Mouse (Mus musculus): Measurements from ENCODE around the gene Mn1. TPM values are rescaled to one million over a fixed set of nuclear protein-coding genes. Genes with fewer than 3 reads are reported as not detected.

The Mn1 gene
- polyA plus RNA-seq, 1 experiment from 2014 or later = 36.3 TPM

DNA sequence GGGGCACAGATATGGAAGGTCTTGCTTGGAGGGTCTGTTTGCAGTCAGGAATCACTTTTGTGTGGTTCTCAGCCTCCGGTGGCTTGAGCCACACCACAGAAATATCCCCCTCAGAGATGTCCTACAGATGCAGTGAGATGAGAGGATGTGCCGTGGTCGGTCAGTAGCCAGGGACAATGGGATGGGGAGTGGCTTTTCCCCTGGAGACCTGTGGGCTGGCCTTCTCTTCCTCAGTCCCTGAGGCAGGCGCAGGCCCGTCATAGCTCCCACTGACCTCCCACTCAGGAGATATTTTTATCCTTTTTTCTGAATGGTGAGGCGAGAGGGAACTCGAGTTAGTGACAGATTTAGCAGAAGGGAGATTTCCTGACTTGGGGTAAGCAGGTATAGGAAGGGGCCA, 12.6 kb downstream of the Mn1 start:
- Histone ChIP-seq H3K4me2 (ENCODE audit: low read depth, low read length) (0 out of 2 replicates have a peak overlapping the region, but pooled peaks have one; percentile 1), H3K9ac (replicated peaks; ENCODE audit: low read length) (no peak overlapping the region), H3K27ac (replicated peaks; ENCODE audit: low read depth, low read length) (0 out of 2 replicates have a peak overlapping the region, but pooled peaks have one; percentile 24), H3K4me3 (ENCODE audit: low read depth, low read length) (no peak overlapping the region), H3K27me3 (ENCODE audit: control insufficient read depth, insufficient read depth, low read length) (no peaks in the 10 kb centered on the region), H3K9me3 (replicated peaks; ENCODE audit: control insufficient read depth, low read length) (no peaks in the 10 kb centered on the region), H3K4me1 (ENCODE audit: control insufficient read depth, insufficient read depth, low read length) (peaks cover 23% of the 10 kb centered on the region), H3K36me3 (replicated peaks; ENCODE audit: control insufficient read depth, insufficient read depth, low read depth, low read length) (peaks cover 3% of the 10 kb centered on the region)
- ATAC-seq (replicated peaks; ENCODE audit: insufficient number of reproducible peaks, low FRiP score, low TSS enrichment, low read depth) (no peak), DNase-seq (ENCODE audit: low spot score) (no peak)
- 47% methylated on average over 7 of the region's 7 CpGs for WGBS

DNA sequence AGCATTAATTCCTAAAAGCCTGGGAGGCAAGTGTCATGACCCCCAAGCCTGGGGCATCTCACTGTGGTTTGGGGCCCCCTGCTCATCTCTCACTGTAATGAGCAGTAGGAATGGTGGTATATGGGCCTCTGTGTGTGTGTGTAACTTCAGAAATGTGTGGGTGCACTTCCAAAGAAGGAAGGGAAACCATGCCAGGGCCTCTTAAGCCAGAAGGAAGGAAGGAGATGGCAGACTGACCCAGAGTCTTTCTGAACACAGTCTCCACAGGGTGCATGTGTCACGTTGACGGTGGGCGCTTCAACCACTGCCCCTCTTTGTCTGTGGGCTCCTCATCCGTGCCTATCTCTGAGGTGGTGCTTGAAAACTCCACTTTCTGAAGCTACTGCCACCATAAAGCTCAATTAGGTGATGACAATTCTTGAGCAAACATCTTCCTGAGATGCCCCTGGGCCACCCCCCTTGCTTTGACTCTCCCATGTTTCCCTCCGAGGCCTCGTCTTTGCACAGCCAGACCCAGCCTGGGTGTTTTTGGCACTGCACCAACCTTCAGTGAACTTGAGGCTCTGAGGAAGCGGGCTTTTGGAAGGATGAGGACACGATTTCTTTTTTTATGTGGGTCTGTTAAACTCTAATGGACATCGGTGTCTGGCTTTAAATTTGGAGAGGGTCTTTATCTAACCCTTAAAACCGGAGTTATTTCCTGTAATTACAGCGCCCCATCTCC, 14.0 kb downstream of the Mn1 start:
- H3K9ac ChIP-seq (replicated peaks; ENCODE audit: low read length) = no peak overlapping the region; the same call in 1 of the 2 replicates
- ATAC-seq (replicated peaks; ENCODE audit: insufficient number of reproducible peaks, low FRiP score, low TSS enrichment, low read depth) (no peak), DNase-seq (ENCODE audit: low spot score) (no peak)
- H3K9me3 ChIP-seq (replicated peaks; ENCODE audit: control insufficient read depth, low read length) = no peaks in the 10 kb centered on the region
- H3K27me3 ChIP-seq (ENCODE audit: control insufficient read depth, insufficient read depth, low read length) = no peaks in the 10 kb centered on the region
- WGBS = 74% methylated on average over 11 of the region's 11 CpGs
- peaks cover 7% of the 10 kb centered on the region for H3K36me3 ChIP-seq (replicated peaks; ENCODE audit: control insufficient read depth, insufficient read depth, low read depth, low read length)
- H3K27ac ChIP-seq (replicated peaks; ENCODE audit: low read depth, low read length) = no peak overlapping the region
- H3K4me2 ChIP-seq (ENCODE audit: low read depth, low read length) = no peak overlapping the region; the same call in 1 of the 2 replicates
- H3K4me3 ChIP-seq (ENCODE audit: low read depth, low read length) = no peak overlapping the region
- peaks cover 16% of the 10 kb centered on the region for H3K4me1 ChIP-seq (ENCODE audit: control insufficient read depth, insufficient read depth, low read length)

DNA sequence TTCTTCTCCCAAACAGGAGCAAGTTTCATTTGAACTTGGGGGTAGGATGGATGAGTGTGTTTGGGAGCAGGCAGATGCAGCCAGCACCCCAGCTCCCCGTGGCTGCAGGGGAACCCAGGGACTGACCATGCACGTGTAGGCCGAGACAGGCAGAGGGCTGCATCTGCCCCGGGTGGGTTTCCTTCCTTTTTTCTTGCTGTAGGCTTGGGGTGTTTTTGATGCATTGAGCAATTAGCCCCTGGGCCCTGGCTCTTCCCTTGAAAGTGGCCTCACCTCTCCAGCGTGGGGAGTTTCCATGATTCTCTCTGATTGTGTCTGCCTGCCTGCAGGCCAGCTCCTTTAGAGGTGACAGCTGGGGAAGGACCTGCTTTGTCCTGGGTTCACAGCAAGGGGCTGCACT, 15.7 kb downstream of the Mn1 start:
- Histone ChIP-seq H3K27me3 (ENCODE audit: control insufficient read depth, insufficient read depth, low read length) (no peaks in the 10 kb centered on the region), H3K27ac (replicated peaks; ENCODE audit: low read depth, low read length) (no peak overlapping the region), H3K4me3 (ENCODE audit: low read depth, low read length) (no peak overlapping the region), H3K4me1 (ENCODE audit: control insufficient read depth, insufficient read depth, low read length) (peaks cover 13% of the 10 kb centered on the region), H3K36me3 (replicated peaks; ENCODE audit: control insufficient read depth, insufficient read depth, low read depth, low read length) (peaks cover 6% of the 10 kb centered on the region), H3K4me2 (ENCODE audit: low read depth, low read length) (no peak overlapping the region), H3K9ac (replicated peaks; ENCODE audit: low read length) (no peak overlapping the region), H3K9me3 (replicated peaks; ENCODE audit: control insufficient read depth, low read length) (no peaks in the 10 kb centered on the region)
- 48% methylated on average over 5 of the region's 5 CpGs for WGBS
- DNase-seq (ENCODE audit: low spot score) (no peak), ATAC-seq (replicated peaks; ENCODE audit: insufficient number of reproducible peaks, low FRiP score, low TSS enrichment, low read depth) (no peak)

DNA sequence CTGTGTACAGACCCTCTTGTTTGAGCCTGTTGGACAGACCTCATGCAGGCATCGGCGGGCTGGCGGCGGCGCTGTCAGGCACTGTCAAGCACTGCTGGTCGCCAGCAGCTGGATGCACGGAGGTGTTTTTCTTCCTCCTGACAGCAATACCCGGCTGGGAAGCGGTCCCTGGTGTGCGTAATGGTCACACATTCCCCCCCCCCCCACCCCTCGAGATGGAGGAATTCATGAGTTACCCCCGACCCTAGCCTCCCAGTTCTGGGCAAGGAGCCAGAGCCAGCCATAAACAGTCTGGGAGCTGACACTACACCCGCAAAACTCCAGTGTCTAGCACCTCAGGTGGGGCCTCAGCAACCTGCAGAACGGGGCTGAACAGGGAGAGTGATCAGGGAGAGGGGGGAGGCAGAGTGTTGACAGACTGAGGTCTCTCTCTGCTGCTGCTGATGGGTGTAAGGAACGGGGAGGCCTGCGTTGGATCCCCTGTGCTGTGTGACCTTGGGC, 17.2 kb downstream of the Mn1 start:
- DNase-seq (ENCODE audit: low spot score) (no peak), ATAC-seq (replicated peaks; ENCODE audit: insufficient number of reproducible peaks, low FRiP score, low TSS enrichment, low read depth) (0 out of 2 replicates have a peak, but pooled peaks have one; percentile 14)
- no peak overlapping the region for H3K9ac ChIP-seq (replicated peaks; ENCODE audit: low read length)
- no peak overlapping the region for H3K4me3 ChIP-seq (ENCODE audit: low read depth, low read length)
- H3K4me1 ChIP-seq (ENCODE audit: control insufficient read depth, insufficient read depth, low read length) = peaks cover 9% of the 10 kb centered on the region; the same call in 1 of the 2 replicates
- H3K4me2 ChIP-seq (ENCODE audit: low read depth, low read length) = no peak overlapping the region
- peaks cover 6% of the 10 kb centered on the region for H3K36me3 ChIP-seq (replicated peaks; ENCODE audit: control insufficient read depth, insufficient read depth, low read depth, low read length)
- H3K27ac ChIP-seq (replicated peaks; ENCODE audit: low read depth, low read length) = no peak overlapping the region; the same call in 1 of the 2 replicates
- H3K9me3 ChIP-seq (replicated peaks; ENCODE audit: control insufficient read depth, low read length) = no peaks in the 10 kb centered on the region
- H3K27me3 ChIP-seq (ENCODE audit: control insufficient read depth, insufficient read depth, low read length) = no peaks in the 10 kb centered on the region
- 45% methylated on average over 16 of the region's 16 CpGs for WGBS

DNA sequence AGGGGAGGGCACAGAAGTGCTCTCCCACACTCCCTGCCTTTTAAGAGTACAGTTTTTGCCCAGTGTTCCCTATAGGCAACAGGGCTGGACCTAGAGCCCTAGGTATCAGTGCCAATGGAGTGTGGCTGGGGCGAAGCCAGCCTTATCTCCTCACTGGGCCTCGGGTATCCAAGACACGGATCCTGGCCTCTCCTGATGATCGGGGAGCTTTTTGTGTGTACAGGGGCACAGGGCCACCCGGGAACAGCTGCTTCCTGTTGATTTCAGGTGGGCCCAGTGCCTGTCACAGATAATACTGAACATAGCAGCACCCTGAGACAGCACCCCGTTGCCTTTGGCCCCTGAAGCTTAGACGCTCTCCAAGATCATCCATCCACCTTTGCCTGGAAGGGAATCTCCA, 19.1 kb downstream of the Mn1 start:
- 85% methylated on average over 7 of the region's 7 CpGs for WGBS
- H3K9me3 ChIP-seq (replicated peaks; ENCODE audit: control insufficient read depth, low read length) = no peaks in the 10 kb centered on the region
- no peak for ATAC-seq (replicated peaks; ENCODE audit: insufficient number of reproducible peaks, low FRiP score, low TSS enrichment, low read depth)
- H3K27me3 ChIP-seq (ENCODE audit: control insufficient read depth, insufficient read depth, low read length) = no peaks in the 10 kb centered on the region
- H3K4me2 ChIP-seq (ENCODE audit: low read depth, low read length) = no peak overlapping the region
- DNase-seq (ENCODE audit: low spot score) = no peak
- no peak overlapping the region for H3K9ac ChIP-seq (replicated peaks; ENCODE audit: low read length)
- H3K4me1 ChIP-seq (ENCODE audit: control insufficient read depth, insufficient read depth, low read length) = peaks cover 4% of the 10 kb centered on the region; the same call in 1 of the 2 replicates
- H3K27ac ChIP-seq (replicated peaks; ENCODE audit: low read depth, low read length) = no peak overlapping the region
- no peak overlapping the region for H3K4me3 ChIP-seq (ENCODE audit: low read depth, low read length)
- peaks cover 6% of the 10 kb centered on the region for H3K36me3 ChIP-seq (replicated peaks; ENCODE audit: control insufficient read depth, insufficient read depth, low read depth, low read length)

DNA sequence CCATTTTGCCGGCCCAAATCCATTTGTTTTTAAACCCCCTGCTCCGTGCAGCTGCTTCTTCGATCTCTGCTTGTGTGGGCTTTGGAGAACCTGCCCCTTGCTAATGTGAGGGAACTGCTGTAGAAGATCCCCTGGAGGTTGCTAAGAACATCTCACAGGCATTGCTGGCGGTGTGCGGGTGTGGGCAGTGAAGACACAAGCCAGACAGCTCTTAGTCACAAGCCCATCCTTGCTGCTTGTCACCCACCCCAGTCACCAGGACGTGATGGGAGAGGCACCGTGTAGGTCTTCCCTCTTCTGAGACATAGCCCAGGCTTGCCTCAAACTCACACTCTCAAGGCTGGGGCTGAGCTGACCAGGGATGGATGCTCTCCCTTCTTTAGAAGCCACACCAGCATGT, 20.0 kb downstream of the Mn1 start:
- Histone ChIP-seq H3K36me3 (replicated peaks; ENCODE audit: control insufficient read depth, insufficient read depth, low read depth, low read length) (peaks cover 6% of the 10 kb centered on the region), H3K9ac (replicated peaks; ENCODE audit: low read length) (no peak overlapping the region), H3K9me3 (replicated peaks; ENCODE audit: control insufficient read depth, low read length) (no peaks in the 10 kb centered on the region), H3K27me3 (ENCODE audit: control insufficient read depth, insufficient read depth, low read length) (no peaks in the 10 kb centered on the region), H3K4me1 (ENCODE audit: control insufficient read depth, insufficient read depth, low read length) (peaks cover 4% of the 10 kb centered on the region; the same call in 1 of the 2 replicates), H3K27ac (replicated peaks; ENCODE audit: low read depth, low read length) (no peak overlapping the region), H3K4me2 (ENCODE audit: low read depth, low read length) (no peak overlapping the region), H3K4me3 (ENCODE audit: low read depth, low read length) (no peak overlapping the region)
- no peak for DNase-seq (ENCODE audit: low spot score)
- 67% methylated on average over 7 of the region's 7 CpGs for WGBS
- no peak for ATAC-seq (replicated peaks; ENCODE audit: insufficient number of reproducible peaks, low FRiP score, low TSS enrichment, low read depth)

DNA sequence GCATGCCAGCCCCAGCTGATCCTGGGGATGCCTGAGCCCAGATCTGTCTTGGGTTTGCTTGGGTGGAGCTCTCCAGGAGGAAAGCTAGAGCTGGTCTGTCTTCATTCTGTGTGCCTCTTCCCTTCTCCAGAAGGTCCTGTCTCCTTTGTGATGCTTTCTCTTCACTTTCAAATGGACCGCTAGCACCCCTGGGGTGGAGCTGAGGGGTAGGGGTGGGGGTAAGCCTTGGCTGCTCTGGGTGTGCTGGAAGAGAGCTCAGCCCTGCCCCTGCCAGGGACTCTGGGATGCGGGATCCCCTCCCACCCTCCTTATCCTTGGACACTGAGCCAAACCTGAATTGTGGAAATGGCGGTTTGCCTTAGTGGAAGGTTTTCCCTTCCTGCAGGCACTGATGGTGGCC, 21.2 kb downstream of the Mn1 start:
- Histone ChIP-seq H3K36me3 (replicated peaks; ENCODE audit: control insufficient read depth, insufficient read depth, low read depth, low read length) (peaks cover 6% of the 10 kb centered on the region), H3K27ac (replicated peaks; ENCODE audit: low read depth, low read length) (no peak overlapping the region), H3K4me1 (ENCODE audit: control insufficient read depth, insufficient read depth, low read length) (0 out of 2 replicates have a peak, but pooled peaks cover 4% of the 10 kb centered on the region), H3K4me3 (ENCODE audit: low read depth, low read length) (no peak overlapping the region), H3K27me3 (ENCODE audit: control insufficient read depth, insufficient read depth, low read length) (no peaks in the 10 kb centered on the region), H3K9ac (replicated peaks; ENCODE audit: low read length) (no peak overlapping the region), H3K4me2 (ENCODE audit: low read depth, low read length) (no peak overlapping the region), H3K9me3 (replicated peaks; ENCODE audit: control insufficient read depth, low read length) (no peaks in the 10 kb centered on the region)
- DNase-seq (ENCODE audit: low spot score) (no peak), ATAC-seq (replicated peaks; ENCODE audit: insufficient number of reproducible peaks, low FRiP score, low TSS enrichment, low read depth) (no peak)
- WGBS = 83% methylated on average over 3 of the region's 3 CpGs

DNA sequence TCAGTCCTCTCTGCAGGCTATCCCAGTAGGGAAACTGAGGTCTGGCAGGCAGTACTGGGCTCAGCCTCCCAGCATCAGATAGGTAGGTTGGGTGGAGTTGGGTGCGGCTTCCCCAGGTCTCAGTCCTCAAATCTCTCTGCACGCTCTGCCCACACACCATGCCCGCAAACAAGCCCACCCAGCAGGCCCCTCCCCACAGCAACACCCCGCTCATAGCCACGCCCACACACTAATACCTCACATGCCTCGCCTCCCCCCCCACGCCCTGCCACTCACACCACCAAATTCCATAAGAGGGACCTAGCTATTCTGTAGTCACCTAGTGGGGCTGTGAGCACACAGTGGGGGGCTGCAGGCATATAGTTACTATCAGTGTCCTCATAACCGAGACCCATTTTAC, 21.7 kb downstream of the Mn1 start:
- 95% methylated on average over 8 of the region's 8 CpGs for WGBS
- no peak overlapping the region for H3K9ac ChIP-seq (replicated peaks; ENCODE audit: low read length)

More for the DNA sequence above, 21.7 kb downstream of the Mn1 start:
- H3K4me2 ChIP-seq (ENCODE audit: low read depth, low read length) = no peak overlapping the region
- ATAC-seq (replicated peaks; ENCODE audit: insufficient number of reproducible peaks, low FRiP score, low TSS enrichment, low read depth) (no peak), DNase-seq (ENCODE audit: low spot score) (no peak)
- H3K36me3 ChIP-seq (replicated peaks; ENCODE audit: control insufficient read depth, insufficient read depth, low read depth, low read length) = peaks cover 6% of the 10 kb centered on the region
- H3K4me1 ChIP-seq (ENCODE audit: control insufficient read depth, insufficient read depth, low read length) = 0 out of 2 replicates have a peak, but pooled peaks cover 2% of the 10 kb centered on the region
- H3K4me3 ChIP-seq (ENCODE audit: low read depth, low read length) = no peak overlapping the region
- no peak overlapping the region for H3K27ac ChIP-seq (replicated peaks; ENCODE audit: low read depth, low read length)
- H3K27me3 ChIP-seq (ENCODE audit: control insufficient read depth, insufficient read depth, low read length) = no peaks in the 10 kb centered on the region
- H3K9me3 ChIP-seq (replicated peaks; ENCODE audit: control insufficient read depth, low read length) = no peaks in the 10 kb centered on the region

Measured in embryonic facial prominence, embryonic 11.5 days (tissue).